Mouse (Mus musculus) liver, embryonic 11.5 days (tissue): ENCODE measurements around the gene Serinc5. TPM values are rescaled to one million over a fixed set of nuclear protein-coding genes. Genes with fewer than 3 reads are reported as not detected.

Source experiments
- ATAC-seq: fragments of 200-750 bp; cut with Nextera tagmentation; replicated peaks from 2 replicates; pipeline ENCODE4 v1.8.0; 2017; ENCODE audit warnings: moderate number of reproducible peaks, mild to moderate bottlenecking, moderate TSS enrichment, moderate library complexity; ENCODE audit not compliant: low FRiP score
- DNase-seq: peaks from one replicate; pipeline ENCODE4 v3.0.0-alpha.2; 2017; ENCODE audit warnings: low spot score
- H3K27ac ChIP-seq: fragments of 300-500 bp; sonication (generic); 2 replicates; pipeline ENCODE4 v1.5.1; 2014; ENCODE audit warnings: mild to moderate bottlenecking, low read depth, low read length, control low read depth
- H3K27me3 ChIP-seq: fragments of 300-500 bp; sonication (generic); replicated peaks from 2 replicates; pipeline ENCODE4 v1.6.1; 2014; ENCODE audit warnings: low read length, mixed read lengths; ENCODE audit not compliant: control insufficient read depth, insufficient read depth
- H3K36me3 ChIP-seq: fragments of 300-500 bp; sonication (generic); 2 replicates; pipeline ENCODE4 v1.6.1; 2014; ENCODE audit warnings: mild to moderate bottlenecking, low read length, moderate library complexity, mixed read lengths; ENCODE audit not compliant: control insufficient read depth, insufficient read depth
- H3K4me1 ChIP-seq: fragments of 300-500 bp; sonication (generic); replicated peaks from 2 replicates; pipeline ENCODE4 v1.6.1; 2014; ENCODE audit warnings: low read length, mixed read lengths; ENCODE audit not compliant: control insufficient read depth, insufficient read depth
- H3K4me2 ChIP-seq: fragments of 300-500 bp; sonication (generic); 2 replicates; pipeline ENCODE4 v1.6.1; 2014; ENCODE audit warnings: mild to moderate bottlenecking, control low read depth, moderate library complexity
- H3K4me3 ChIP-seq: fragments of 300-500 bp; sonication (generic); 2 replicates; pipeline ENCODE4 v1.5.1; 2014; ENCODE audit warnings: low read depth, low read length, control low read depth
- H3K9ac ChIP-seq: fragments of 300-500 bp; sonication (generic); 2 replicates; pipeline ENCODE4 v1.6.1; 2014; ENCODE audit warnings: low read depth, low read length, control low read depth
- H3K9me3 ChIP-seq: fragments of 300-500 bp; sonication (generic); 2 replicates; pipeline ENCODE4 v1.6.1; 2016; ENCODE audit warnings: low read length, inconsistent platforms, mixed read lengths; ENCODE audit not compliant: control insufficient read depth
- WGBS: fragments of 180-500 bp; shearing (Covaris S2); extraction: QIAGEN DNeasy Blood & Tissue Kit; methylation state at CpG from one replicate; pipeline ENCODE4 v1.1.7; 2014; 5-methylcytosine and 5-hydroxymethylcytosine counted together
- polyA plus RNA-seq: library from polyadenylated mRNA; unstranded; fragments of >200 nt; fragmentation: Nextera tagmentation; extraction: Ambion mirVana; gene quantifications from 2 replicates; pipeline ENCODE4 v1.2.1, GENCODE M21; 2014

Serinc5 gene
- polyA plus RNA-seq, 1 experiment from 2014 or later: 27.5 TPM

GRCm38 (mm10) chr13:92662555-92663286 lies 51.8 kb downstream of the Serinc5 start:
- peaks cover 9% of the 10 kb centered on the region for H3K4me1 ChIP-seq
- ATAC-seq: no peak
- no peaks in the 10 kb centered on the region for H3K9me3 ChIP-seq
- no peak overlapping the region for H3K9ac ChIP-seq
- H3K27ac ChIP-seq: no peak overlapping the region
- H3K27me3 ChIP-seq: no peaks in the 10 kb centered on the region
- H3K4me2 ChIP-seq: no peak overlapping the region
- H3K36me3 ChIP-seq: 0 out of 2 replicates have a peak, but pooled peaks cover 3% of the 10 kb centered on the region
- no peak overlapping the region for H3K4me3 ChIP-seq
- 80% methylated on average over 8 of the region's 8 CpGs for WGBS
- DNase-seq: no peak

GRCm38 (mm10) chr13:92665008-92665407 lies 54.1 kb downstream of the Serinc5 start:
- Histone ChIP-seq H3K4me2 (no peak overlapping the region), H3K9ac (no peak overlapping the region), H3K27ac (no peak overlapping the region), H3K27me3 (no peaks in the 10 kb centered on the region), H3K4me3 (no peak overlapping the region), H3K4me1 (peaks cover 9% of the 10 kb centered on the region), H3K9me3 (no peaks in the 10 kb centered on the region), H3K36me3 (0 out of 2 replicates have a peak, but pooled peaks cover 3% of the 10 kb centered on the region)
- ATAC-seq (no peak), DNase-seq (no peak)
- WGBS: 82% methylated on average over 4 of the region's 4 CpGs

GRCm38 (mm10) chr13:92668214-92668985 lies 57.5 kb downstream of the Serinc5 start:
- H3K36me3 ChIP-seq: no peaks in the 10 kb centered on the region
- no peak overlapping the region for H3K9ac ChIP-seq
- H3K4me2 ChIP-seq: no peak overlapping the region
- DNase-seq (no peak), ATAC-seq (no peak)
- H3K27me3 ChIP-seq: no peaks in the 10 kb centered on the region
- H3K9me3 ChIP-seq: no peaks in the 10 kb centered on the region
- H3K4me3 ChIP-seq: no peak overlapping the region
- H3K4me1 ChIP-seq: 0 out of 2 replicates have a peak, but pooled peaks cover 5% of the 10 kb centered on the region
- WGBS: 92% methylated on average over 6 of the region's 6 CpGs
- no peak overlapping the region for H3K27ac ChIP-seq

- ATAC-seq: no peak
- DNase-seq: no peak
- no peak overlapping the region for H3K9ac ChIP-seq
Measured at GRCm38 (mm10) chr13:92671727-92672126, 60.8 kb downstream of the Serinc5 start.

GRCm38 (mm10) chr13:92674676-92675075 lies 63.8 kb downstream of the Serinc5 start:
- DNase-seq (no peak), ATAC-seq (no peak)
- 65% methylated on average over 2 of the region's 2 CpGs for WGBS
- Histone ChIP-seq H3K9ac (no peak overlapping the region), H3K27me3 (no peaks in the 10 kb centered on the region), H3K4me2 (no peak overlapping the region), H3K27ac (no peak overlapping the region), H3K4me1 (peaks cover 17% of the 10 kb centered on the region), H3K4me3 (no peak overlapping the region), H3K36me3 (no peaks in the 10 kb centered on the region), H3K9me3 (no peaks in the 10 kb centered on the region)

More at GRCm38 (mm10) chr13:92671727-92672126, 60.8 kb downstream of the Serinc5 start:
- Histone ChIP-seq H3K4me3 (no peak overlapping the region), H3K9me3 (no peaks in the 10 kb centered on the region), H3K36me3 (no peaks in the 10 kb centered on the region), H3K27ac (no peak overlapping the region), H3K27me3 (no peaks in the 10 kb centered on the region), H3K4me1 (peaks cover 19% of the 10 kb centered on the region), H3K4me2 (no peak overlapping the region)
- 85% methylated on average over 1 of the region's 1 CpGs for WGBS

- Histone ChIP-seq H3K4me1 (peaks cover 17% of the 10 kb centered on the region), H3K9me3 (no peaks in the 10 kb centered on the region), H3K27me3 (no peaks in the 10 kb centered on the region), H3K4me2 (no peak overlapping the region), H3K4me3 (no peak overlapping the region), H3K36me3 (no peaks in the 10 kb centered on the region), H3K9ac (no peak overlapping the region), H3K27ac (no peak overlapping the region)
- ATAC-seq: no peak
- 71% methylated on average over 3 of the region's 3 CpGs for WGBS
- DNase-seq: no peak
Measured at GRCm38 (mm10) chr13:92675308-92675707, 64.4 kb downstream of the Serinc5 start.

GRCm38 (mm10) chr13:92675897-92676584 lies 65.2 kb downstream of the Serinc5 start:
- peaks cover 17% of the 10 kb centered on the region for H3K4me1 ChIP-seq
- no peaks in the 10 kb centered on the region for H3K27me3 ChIP-seq
- ATAC-seq: no peak
- DNase-seq: no peak
- WGBS: 70% methylated on average over 11 of the region's 11 CpGs
- no peak overlapping the region for H3K9ac ChIP-seq
- H3K4me3 ChIP-seq: no peak overlapping the region
- H3K36me3 ChIP-seq: no peaks in the 10 kb centered on the region
- H3K27ac ChIP-seq: no peak overlapping the region
- H3K9me3 ChIP-seq: no peaks in the 10 kb centered on the region
- no peak overlapping the region for H3K4me2 ChIP-seq

GRCm38 (mm10) chr13:92677656-92678055 lies 66.8 kb downstream of the Serinc5 start:
- Histone ChIP-seq H3K36me3 (no peaks in the 10 kb centered on the region), H3K27ac (no peak overlapping the region), H3K27me3 (no peaks in the 10 kb centered on the region), H3K4me3 (no peak overlapping the region), H3K4me1 (peaks cover 17% of the 10 kb centered on the region), H3K9me3 (no peaks in the 10 kb centered on the region), H3K9ac (no peak overlapping the region), H3K4me2 (no peak overlapping the region)
- no peak for ATAC-seq
- DNase-seq: no peak
- 70% methylated on average over 4 of the region's 4 CpGs for WGBS
